Mouse (Mus musculus): ENCODE measurements at regions not wholly inside any gene's neighbourhood (a gene's known extent, or its start where the extent isn't known, plus 50 kb on each side); places are given as distances from the start of the nearest gene placed in this dataset.
A peak's percentile ranks its signal among the peaks of the same experiment; 100 is the strongest.
"Not testable (repeated sequence)": the region's sequence is repeated elsewhere in the genome, so short reads cannot be mapped to it uniquely, and the experiment has no call there.

GRCm38 (mm10) chr15:3909471-3909870 is 69.9 kb downstream of the Fbxo4 start:
- no peak for DNase-seq

DNA sequence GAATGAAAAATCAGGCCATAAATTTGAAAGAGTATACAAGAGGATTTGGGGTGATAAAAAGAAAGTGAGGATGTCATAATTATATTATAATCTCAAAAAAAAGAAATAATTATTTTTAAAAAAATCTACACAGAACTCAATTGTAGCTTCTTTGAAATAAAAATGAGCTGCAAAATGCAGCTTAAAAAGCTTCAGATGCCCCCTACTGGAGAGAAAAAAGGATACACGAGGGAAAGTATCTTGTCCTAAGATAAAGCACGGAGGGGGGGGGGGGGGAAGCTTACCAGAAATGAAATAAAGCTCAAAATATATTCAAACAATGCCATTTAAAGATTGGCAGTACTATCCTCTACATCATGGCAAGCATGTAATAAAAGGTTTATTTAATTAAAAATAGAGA is 70.7 kb downstream of the Fbxo4 start:
- peak; percentile 57 for DNase-seq

DNA sequence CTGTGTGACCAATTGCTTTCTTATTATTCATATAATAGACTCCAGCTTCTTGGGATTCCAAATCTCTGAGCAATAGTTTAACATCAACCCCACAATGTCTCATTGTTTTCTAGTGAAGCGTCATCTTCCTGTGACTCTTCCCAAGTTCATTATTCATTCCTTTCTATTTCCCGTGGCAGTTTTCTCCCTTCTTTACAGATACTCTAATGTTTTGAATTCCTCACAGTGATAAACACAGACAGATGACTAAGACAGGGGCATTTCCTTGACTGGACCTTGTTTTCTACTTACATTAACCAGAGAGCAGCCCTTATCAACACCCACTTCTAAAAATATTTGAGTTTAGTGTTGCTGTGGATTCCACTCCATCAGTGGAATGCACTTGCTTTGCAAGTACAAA is 73.8 kb downstream of the Fbxo4 start:
- no peak for DNase-seq

- DNase-seq, result no peak
Observed at GRCm38 (mm10) chr15:3878429-3878828, 100.9 kb downstream of the Fbxo4 start.

GRCm38 (mm10) chr15:3877506-3877905 is 101.9 kb downstream of the Fbxo4 start:
- peak; percentile 39 for DNase-seq

DNA sequence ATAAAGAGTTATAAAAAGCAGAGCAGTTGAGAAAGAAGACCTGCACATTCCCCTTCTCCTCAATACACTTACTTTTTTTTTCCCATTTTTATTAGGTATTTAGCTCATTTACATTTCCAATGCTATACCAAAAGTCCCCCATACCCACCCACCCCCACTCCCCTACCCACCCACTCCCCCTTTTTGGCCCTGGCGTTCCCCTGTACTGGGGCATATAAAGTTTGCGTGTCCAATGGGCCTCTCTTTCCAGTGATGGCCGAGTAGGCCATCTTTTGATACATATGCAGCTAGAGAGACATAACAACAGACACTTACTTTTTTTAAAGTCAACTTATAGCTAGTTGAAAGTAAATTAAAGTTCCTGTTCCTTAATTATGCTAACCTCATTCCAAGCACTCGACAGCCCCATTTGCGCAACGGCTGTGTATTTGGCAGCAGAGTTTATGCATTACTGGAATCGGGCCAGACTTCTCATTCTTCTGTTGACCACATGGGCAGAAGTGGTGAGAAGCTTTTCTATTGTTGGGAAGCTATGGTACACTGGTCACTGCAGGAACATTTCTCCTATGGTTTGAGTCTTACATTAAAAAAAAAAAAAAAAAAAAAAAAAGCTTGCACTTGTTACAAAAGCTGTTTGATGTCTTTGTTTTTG is 104.0 kb downstream of the Fbxo4 start:
- not testable (repeated sequence) for DNase-seq

DNA sequence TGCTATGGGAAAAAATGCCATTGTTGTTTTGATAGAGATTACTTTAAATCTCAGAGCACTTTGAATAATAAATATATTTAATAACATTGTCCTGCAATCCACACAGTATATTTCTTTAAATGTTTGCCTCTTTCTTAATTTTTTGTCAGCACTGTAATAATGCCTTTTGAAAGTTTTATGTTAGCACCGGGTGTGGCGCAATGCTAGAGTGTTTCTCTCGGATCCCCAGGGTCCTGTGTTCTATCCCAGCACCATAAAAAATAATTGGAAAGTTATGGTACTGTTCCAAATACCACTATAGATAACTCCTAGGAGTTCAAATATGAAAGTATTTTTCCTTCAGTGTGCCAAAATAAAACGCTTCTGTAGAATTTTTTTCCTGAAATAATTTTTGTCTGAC is 147.6 kb downstream of the Fbxo4 start:
- no peak for DNase-seq

DNA sequence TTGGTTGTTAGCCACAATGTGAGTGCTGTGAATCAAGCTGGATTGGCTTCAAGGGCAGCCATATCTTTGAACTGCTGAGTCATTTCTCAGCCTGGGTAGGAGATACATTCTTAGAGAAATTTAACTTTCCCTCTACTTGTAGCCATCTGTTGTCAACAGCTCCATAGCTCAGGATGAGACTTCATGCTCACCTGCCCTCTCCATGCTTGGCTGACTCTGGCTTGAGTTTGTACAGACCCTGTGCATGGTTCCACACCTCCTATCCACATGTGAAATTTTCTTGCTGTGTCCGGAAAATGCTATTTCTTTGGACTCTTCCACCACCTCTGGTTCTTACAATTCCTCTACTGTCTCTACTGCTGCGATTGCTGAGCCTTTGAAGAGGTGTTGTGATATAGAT is 173.9 kb downstream of the Fbxo4 start:
- no peak for DNase-seq

- DNase-seq, result no peak
Observed at GRCm38 (mm10) chr15:3775865-3776264, 192.6 kb upstream of the Ghr start.

DNA sequence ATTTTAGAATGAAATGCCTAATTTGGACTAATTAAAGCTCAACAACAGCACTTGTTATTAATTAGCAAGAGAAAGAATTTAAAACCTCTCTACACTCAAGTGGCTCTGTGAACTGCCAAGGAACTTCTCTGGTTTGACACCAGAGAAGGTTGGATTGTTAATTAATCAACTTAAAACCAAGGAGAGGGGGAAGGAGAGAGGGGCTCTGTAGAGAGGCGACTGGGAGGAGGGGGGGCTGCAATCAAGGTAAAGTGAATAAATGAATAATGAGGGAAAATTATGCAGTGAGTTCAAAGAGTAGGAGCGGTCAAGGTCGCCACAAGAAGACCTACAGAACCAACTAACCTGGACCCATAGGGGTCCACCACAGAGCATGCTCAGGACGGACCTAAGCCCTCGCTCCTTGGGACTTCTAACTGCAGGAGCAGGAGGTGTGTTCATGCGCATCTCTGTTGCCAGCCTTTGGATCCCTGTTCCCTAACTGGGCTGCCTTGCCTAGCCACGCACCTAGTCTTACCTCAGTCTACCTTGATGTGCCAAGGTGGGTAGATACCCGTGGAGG is 189.0 kb upstream of the Ghr start:
- DNase-seq, result no peak

GRCm38 (mm10) chr15:3770312-3770711 is 187.0 kb upstream of the Ghr start:
- no peak for DNase-seq

DNA sequence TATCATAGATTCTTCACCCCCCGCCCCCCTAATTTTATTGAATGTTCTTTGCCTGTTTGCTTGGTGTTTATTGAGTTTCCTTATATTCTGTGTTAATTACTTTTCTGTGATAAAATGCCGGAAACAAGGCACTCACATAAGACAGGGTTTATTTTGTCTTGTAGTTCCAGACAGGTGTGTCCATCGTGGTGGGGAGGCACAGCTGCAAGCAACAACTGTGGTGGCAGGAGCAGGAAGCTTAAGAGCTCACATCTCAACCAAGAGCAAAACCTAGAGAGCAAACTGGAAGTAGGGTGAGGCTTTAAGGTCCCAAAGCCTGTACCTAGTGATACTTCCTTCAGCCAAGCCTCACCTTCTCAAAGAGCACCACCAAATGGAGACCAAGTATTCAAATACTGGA is 181.4 kb upstream of the Ghr start:
- no peak for DNase-seq

GRCm38 (mm10) chr15:3760396-3760795 is 177.1 kb upstream of the Ghr start:
- no peak for DNase-seq

- no peak for DNase-seq
Observed at GRCm38 (mm10) chr15:3755636-3756035, 172.3 kb upstream of the Ghr start.

DNA sequence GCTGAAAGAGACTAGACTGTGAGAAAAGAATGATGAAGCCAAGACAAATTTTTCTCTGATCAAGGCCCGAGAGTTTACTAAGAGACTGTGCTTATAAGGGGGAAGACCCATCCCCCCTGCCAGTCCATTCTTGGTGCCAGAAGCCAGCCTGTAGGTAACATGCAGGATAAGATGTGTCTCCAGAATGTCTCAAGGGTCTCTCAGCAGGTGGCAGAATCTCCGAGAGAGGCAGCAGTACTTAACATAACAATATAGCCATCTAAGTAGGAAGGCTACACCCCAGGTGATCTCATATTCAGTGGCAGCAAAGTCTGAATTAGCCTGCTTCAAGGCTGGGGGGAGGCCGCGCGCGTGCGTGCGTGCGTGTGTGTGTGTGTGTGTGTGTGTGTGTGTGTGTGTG is 164.8 kb upstream of the Ghr start:
- DNase-seq, result not testable (repeated sequence)

- no peak for DNase-seq
Observed at GRCm38 (mm10) chr15:3743168-3743814, 160.0 kb upstream of the Ghr start.

DNA sequence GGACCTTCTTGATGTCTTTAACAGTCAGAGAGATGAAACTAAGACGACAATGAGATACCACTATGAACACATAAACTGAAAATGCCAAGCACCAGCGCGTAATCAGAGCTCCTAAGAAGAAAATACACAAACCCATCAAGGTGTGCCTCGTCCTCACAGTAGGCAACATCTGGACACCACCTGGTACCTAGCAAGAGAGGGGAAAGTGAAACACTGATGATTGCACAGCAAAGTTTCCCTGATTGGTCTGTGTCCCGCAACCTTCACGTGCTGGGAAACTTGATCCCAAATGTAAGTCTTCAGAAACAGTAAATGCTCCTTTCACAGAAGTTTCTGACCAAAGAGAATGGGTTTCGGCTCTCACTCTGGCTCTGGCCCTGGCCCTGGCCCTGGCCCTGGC is 158.9 kb upstream of the Ghr start:
- DNase-seq, result peak; percentile 21

GRCm38 (mm10) chr15:3725214-3725613 is 141.9 kb upstream of the Ghr start:
- DNase-seq, result no peak

DNA sequence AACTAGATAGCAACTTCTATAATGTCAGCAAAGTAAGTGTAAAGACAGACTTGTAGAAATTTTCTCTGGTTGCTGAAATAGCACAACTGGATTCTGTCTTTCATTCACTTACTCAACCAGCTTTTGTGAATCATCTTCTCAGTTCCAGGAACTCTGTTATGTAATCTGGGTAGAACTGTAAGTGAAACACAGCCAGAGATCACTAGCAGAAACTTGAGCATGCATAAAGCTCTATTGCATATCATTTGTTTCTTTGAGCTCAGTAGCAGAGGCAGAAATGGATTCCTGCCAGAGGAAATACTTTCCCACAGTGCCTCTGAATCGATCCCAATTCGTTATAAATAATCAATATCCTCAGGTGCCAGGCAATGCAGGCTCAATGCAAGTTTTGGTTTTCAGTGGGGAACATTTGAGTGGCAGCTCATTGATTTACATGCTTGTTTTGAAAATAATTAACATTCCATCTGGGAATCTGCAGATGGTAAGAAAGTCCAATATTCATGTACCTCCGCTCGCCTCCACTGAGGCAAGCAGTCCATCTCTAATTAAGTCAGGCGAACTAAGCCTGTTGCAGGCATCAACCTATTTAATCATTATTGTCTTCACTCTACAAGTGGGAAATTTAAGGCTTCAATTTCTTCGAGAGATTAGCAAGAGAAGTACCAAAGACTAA is 137.5 kb upstream of the Ghr start:
- DNase-seq, result no peak

DNA sequence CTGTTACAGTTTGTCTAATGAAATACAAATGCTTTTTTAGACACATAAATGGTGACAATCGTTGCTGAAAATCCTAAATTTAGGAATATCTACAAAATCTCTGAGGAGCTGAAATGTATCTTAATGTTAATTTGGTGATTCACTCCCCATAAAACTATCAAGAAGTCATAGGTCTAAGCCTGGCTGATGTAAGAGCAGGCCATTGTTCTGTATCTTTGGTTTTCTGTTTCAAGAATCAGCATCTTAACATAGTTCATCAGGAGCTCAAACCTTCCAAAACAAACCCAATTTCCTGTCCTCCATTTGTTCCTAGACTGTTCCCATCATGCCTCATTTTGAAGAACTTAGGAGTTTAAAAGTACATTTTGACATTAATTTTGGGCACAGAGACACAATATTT is 128.5 kb upstream of the Ghr start:
- no peak for DNase-seq

GRCm38 (mm10) chr15:3707089-3708078 is 124.1 kb upstream of the Ghr start:
- no peak for DNase-seq

DNA sequence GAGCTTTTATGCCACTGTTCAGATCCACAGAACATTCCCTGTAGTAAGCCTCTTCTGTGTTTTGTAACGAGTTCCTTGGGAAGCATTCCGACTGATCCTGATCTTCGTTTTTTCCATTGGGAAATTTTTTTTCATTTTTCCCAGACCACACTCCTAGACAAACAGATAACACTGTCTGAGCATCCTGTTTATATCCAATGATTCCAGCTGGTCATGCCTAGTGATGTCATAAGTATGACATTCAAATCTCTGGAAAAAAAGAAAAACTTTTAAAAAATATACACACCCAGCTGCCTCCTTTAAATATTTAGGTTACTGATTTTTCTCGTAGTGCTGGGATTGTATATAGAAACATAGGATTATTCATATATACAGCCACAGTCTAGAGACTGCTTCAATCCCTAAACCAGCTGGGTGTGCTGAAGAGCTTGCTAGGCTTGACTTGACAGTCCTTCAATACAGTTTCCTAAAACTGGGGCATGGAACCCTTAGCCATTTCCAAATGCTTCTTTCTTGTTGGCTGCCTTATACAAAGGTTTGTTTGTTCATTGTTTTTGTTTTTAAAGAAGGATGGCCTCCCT is 116.0 kb upstream of the Ghr start:
- no peak for DNase-seq

Data from embryo, embryonic 11 days (tissue).